Mouse (Mus musculus): ENCODE results near the gene Sdhb. TPM values are rescaled to one million over a fixed set of nuclear protein-coding genes. Genes with fewer than 3 reads are reported as not detected.

Sdhb gene
- total RNA-seq (2017) = 69.8 and 102 TPM in 2 replicates

GRCm38 (mm10) chr4:140960781-140961466 is at the start of gene Sdhb:
Gene Sdhb, plus strand, starts transcription at chr4:140961203.
- peak; percentile 92 to 95 for ATAC-seq (replicated peaks in 1 of 2; ENCODE audit: insufficient read depth in 1 of 2, low FRiP score in 2 of 2, low TSS enrichment in 1 of 2, low read depth in 1 of 2, poor library complexity in 2 of 2, severe bottlenecking in 2 of 2)

DNA sequence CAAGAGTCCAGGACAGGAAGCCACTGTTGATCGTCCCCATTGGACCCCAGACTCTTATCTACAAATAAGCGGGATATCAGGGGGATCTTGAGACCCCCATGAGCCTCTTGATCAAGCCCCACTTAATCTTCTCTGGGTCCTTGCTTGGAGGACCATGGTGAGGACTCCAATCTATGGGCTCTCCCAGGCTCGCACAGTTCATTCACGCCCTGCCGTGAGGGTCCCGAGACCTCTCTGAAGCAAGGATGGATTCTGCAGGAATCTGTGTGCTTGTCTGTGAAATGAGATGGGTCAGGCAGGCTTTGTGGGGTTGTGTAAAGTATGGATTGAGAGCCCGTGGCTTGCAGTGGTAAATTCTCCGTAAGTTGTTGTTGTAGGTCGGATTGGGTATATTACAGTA is 49.6 kb upstream of the Sdhb start:
- no peak for ATAC-seq (replicated peaks in 1 of 2; ENCODE audit: insufficient read depth in 1 of 2, low FRiP score in 2 of 2, low TSS enrichment in 1 of 2, low read depth in 1 of 2, poor library complexity in 2 of 2, severe bottlenecking in 2 of 2)

DNA sequence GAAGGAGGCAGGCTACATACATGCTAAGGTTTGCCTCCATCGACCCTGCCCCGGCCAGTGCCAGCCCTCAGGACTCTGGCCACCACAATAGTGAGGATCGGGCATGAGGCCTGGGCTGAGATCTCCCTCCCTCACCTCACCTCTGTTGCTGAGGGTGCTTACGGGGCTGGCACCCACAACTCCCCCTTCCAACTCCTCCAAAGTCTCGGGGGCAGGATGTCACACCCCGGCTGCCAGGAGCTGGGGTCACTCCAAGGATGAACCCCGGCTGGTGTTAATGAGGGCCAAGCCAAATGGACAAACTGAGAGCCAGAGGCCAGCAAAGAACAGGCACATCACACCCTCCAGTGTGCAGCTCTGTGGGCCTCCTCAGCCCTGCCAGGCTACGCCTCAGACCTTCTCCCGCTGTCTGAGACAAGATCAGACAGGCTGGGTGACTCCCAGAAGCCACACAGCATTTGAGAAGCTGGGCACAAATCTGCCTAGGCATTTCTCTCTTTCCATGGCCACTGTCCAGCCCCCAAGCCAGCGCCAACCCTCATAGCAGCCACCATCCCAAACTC is 48.7 kb upstream of the Sdhb start:
- ATAC-seq (replicated peaks in 1 of 2; ENCODE audit: insufficient read depth in 1 of 2, low FRiP score in 2 of 2, low TSS enrichment in 1 of 2, low read depth in 1 of 2, poor library complexity in 2 of 2, severe bottlenecking in 2 of 2) = no peak

DNA sequence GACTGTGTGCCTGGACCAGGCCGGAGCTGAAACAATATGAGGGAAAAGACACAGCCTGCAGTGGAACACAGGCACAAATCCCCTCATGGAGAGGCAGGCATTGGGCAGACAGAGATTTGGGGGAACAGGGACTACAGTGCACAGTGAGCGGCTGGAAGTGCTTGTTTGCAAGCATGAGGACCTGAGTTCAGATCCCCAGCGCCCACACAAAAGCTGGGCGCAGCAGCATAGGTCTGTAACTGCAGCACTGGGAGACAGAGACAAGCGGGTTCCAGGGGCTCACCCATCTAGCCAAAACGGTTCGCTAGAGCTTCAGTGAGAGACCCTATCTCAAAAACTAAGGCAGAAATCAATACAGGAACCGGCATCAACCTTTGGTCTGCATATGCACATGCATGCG is 47.4 kb upstream of the Sdhb start:
- ATAC-seq (replicated peaks in 1 of 2; ENCODE audit: insufficient read depth in 1 of 2, low FRiP score in 2 of 2, low TSS enrichment in 1 of 2, low read depth in 1 of 2, poor library complexity in 2 of 2, severe bottlenecking in 2 of 2) = no peak

GRCm38 (mm10) chr4:140914731-140915131 is 46.3 kb upstream of the Sdhb start:
- ATAC-seq (replicated peaks in 1 of 2; ENCODE audit: insufficient read depth in 1 of 2, low FRiP score in 2 of 2, low TSS enrichment in 1 of 2, low read depth in 1 of 2, poor library complexity in 2 of 2, severe bottlenecking in 2 of 2) = no peak

GRCm38 (mm10) chr4:140915235-140915634 is 45.8 kb upstream of the Sdhb start:
- no peak for ATAC-seq (replicated peaks in 1 of 2; ENCODE audit: insufficient read depth in 1 of 2, low FRiP score in 2 of 2, low TSS enrichment in 1 of 2, low read depth in 1 of 2, poor library complexity in 2 of 2, severe bottlenecking in 2 of 2)

DNA sequence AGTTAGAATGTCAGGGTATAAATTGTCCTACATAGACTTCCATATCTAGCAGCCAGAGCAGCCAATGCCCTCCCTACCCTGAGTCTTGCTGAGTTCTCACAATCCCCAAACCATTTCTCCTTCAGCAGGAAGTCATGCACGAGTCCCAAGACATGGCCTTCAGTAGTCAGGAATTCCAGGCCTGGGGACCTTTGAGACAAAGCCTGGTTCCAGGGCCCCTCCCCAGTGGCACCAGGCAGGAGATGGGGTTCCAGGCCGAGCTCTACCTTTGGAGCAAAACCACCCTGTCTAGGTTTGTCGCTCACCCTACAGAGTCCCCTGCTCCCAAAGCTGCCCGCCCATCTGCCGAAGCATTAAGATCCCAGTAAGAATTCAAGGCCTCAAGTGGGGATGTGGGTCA is 44.7 kb upstream of the Sdhb start:
- no peak for ATAC-seq (replicated peaks in 1 of 2; ENCODE audit: insufficient read depth in 1 of 2, low FRiP score in 2 of 2, low TSS enrichment in 1 of 2, low read depth in 1 of 2, poor library complexity in 2 of 2, severe bottlenecking in 2 of 2)

DNA sequence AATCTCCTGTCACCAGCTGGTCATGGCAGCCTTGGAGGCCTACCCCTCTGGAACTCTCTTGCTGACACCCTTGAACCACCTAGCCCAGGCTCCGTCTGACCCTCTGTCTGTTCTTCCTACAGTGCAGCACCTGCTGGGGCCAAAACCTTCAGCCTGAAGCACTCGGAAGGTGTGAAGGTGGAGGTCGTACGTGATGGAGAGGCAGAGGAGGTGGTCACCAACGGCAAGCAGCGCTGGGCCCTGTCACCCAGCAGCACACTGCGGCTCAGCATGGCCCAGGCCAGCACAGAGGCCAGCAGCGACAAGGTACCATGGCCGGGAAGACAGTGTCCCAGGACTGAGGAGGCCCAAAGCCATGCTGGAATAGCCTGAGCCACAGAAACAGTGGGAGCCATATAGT is 43.6 kb upstream of the Sdhb start:
- ATAC-seq (replicated peaks in 1 of 2; ENCODE audit: insufficient read depth in 1 of 2, low FRiP score in 2 of 2, low TSS enrichment in 1 of 2, low read depth in 1 of 2, poor library complexity in 2 of 2, severe bottlenecking in 2 of 2) = no peak

- peak; percentile 48 to 55; a peak in 2 of 4 replicates for ATAC-seq (replicated peaks in 1 of 2; ENCODE audit: insufficient read depth in 1 of 2, low FRiP score in 2 of 2, low TSS enrichment in 1 of 2, low read depth in 1 of 2, poor library complexity in 2 of 2, severe bottlenecking in 2 of 2)
Observed at GRCm38 (mm10) chr4:140919974-140920836, 40.8 kb upstream of the Sdhb start.

- no peak for ATAC-seq (replicated peaks in 1 of 2; ENCODE audit: insufficient read depth in 1 of 2, low FRiP score in 2 of 2, low TSS enrichment in 1 of 2, low read depth in 1 of 2, poor library complexity in 2 of 2, severe bottlenecking in 2 of 2)
Observed at GRCm38 (mm10) chr4:140922508-140922907, 38.5 kb upstream of the Sdhb start.

GRCm38 (mm10) chr4:140925648-140926047 is 35.4 kb upstream of the Sdhb start:
- no peak for ATAC-seq (replicated peaks in 1 of 2; ENCODE audit: insufficient read depth in 1 of 2, low FRiP score in 2 of 2, low TSS enrichment in 1 of 2, low read depth in 1 of 2, poor library complexity in 2 of 2, severe bottlenecking in 2 of 2)

DNA sequence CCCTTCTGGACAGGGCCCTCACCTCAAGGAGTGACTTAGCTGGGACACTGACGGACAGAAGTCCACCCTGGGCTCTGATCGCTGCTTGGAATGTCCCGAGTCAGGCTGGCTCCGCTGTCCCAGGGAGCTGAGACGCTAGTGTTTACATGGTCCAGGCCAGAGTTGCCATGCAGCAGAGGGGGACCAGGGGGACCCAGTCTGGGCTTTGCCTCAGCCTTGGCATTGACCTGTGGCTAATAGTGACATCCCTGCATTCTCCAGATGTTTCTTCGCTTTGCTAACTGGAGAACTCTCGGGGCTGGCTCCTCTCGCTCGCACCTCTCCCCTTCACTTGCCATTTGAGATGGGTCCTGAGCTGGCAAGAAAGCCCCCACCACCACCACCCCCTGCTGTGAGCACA is 32.7 kb upstream of the Sdhb start:
- ATAC-seq (replicated peaks in 1 of 2; ENCODE audit: insufficient read depth in 1 of 2, low FRiP score in 2 of 2, low TSS enrichment in 1 of 2, low read depth in 1 of 2, poor library complexity in 2 of 2, severe bottlenecking in 2 of 2) = no peak

GRCm38 (mm10) chr4:140929745-140930144 is 31.3 kb upstream of the Sdhb start:
- no peak for ATAC-seq (replicated peaks in 1 of 2; ENCODE audit: insufficient read depth in 1 of 2, low FRiP score in 2 of 2, low TSS enrichment in 1 of 2, low read depth in 1 of 2, poor library complexity in 2 of 2, severe bottlenecking in 2 of 2)

GRCm38 (mm10) chr4:140930900-140931470 is 30.0 kb upstream of the Sdhb start:
- ATAC-seq (replicated peaks in 1 of 2; ENCODE audit: insufficient read depth in 1 of 2, low FRiP score in 2 of 2, low TSS enrichment in 1 of 2, low read depth in 1 of 2, poor library complexity in 2 of 2, severe bottlenecking in 2 of 2) = peak; percentile 84 to 86

DNA sequence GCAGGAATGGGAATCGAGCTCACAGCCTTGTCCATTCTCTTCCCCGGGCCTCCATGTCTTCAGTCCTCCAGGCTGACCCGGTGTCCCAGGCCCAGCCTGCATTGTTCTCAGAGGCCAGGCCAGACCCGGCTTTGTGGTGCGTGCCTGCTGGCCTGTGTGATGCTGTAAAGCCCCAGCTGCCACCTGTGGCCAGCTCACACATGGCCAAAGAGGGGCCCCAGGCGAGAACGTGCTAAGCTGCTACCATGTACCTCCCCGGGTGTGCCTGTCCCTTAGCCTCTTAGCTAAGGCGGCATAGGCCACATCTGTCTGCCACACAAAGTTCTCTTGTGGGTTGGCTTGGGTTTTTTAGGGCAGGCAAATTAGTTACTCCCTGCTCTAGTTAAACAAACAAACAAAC is 25.4 kb upstream of the Sdhb start:
- no peak for ATAC-seq (replicated peaks in 1 of 2; ENCODE audit: insufficient read depth in 1 of 2, low FRiP score in 2 of 2, low TSS enrichment in 1 of 2, low read depth in 1 of 2, poor library complexity in 2 of 2, severe bottlenecking in 2 of 2)

DNA sequence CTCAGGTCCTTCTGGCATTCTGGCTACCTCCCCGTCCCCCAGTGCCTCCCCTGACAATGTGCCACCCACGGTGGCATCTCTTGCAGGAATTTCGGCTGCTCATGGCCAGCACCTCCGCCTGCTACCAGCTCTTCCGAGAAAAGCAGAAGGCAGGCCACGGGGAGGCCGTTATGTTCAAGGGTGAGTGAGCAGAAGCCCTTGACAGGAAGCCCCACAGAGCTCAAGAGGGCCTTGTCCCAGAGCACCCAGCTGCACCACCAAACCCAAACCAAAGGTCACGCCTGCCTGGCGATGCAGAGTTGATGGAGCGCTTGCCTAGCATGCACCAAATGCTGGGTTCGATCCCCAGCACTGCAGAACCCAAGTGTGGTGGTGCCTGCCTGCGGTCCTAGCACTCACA is 16.6 kb upstream of the Sdhb start:
- peak in 1 of 2 experiments; percentile 15; a peak in 2 of 4 replicates for ATAC-seq (replicated peaks in 1 of 2; ENCODE audit: insufficient read depth in 1 of 2, low FRiP score in 2 of 2, low TSS enrichment in 1 of 2, low read depth in 1 of 2, poor library complexity in 2 of 2, severe bottlenecking in 2 of 2)

GRCm38 (mm10) chr4:140944961-140945442 is 16.0 kb upstream of the Sdhb start:
- peak; percentile 90 to 92 for ATAC-seq (replicated peaks in 1 of 2; ENCODE audit: insufficient read depth in 1 of 2, low FRiP score in 2 of 2, low TSS enrichment in 1 of 2, low read depth in 1 of 2, poor library complexity in 2 of 2, severe bottlenecking in 2 of 2)

DNA sequence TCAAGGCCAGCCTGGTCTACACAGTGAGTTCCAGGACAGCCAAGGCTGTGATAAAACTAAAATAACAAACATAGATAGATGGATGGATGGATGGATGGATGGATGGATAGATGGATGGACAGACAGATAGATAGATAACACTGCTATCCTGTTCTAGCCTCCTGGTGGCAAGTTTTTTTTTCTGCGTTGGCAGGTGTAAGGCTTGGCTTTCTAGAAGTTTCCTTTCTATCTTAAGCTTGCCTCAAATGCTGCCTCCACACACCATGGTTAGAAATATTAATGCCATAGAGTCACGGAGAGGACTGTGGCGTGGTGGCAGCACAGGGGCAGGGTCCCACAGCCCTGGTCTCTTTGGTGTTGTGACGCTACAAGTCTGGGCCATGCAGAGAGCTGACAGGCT is 15.4 kb upstream of the Sdhb start:
- no peak for ATAC-seq (replicated peaks in 1 of 2; ENCODE audit: insufficient read depth in 1 of 2, low FRiP score in 2 of 2, low TSS enrichment in 1 of 2, low read depth in 1 of 2, poor library complexity in 2 of 2, severe bottlenecking in 2 of 2)

Measured in hematopoietic stem cell, adult 5-6 weeks (primary cell).